Comparison of ENCODE assay signal across 11 mouse cellular contexts in the genomic region with DNA sequence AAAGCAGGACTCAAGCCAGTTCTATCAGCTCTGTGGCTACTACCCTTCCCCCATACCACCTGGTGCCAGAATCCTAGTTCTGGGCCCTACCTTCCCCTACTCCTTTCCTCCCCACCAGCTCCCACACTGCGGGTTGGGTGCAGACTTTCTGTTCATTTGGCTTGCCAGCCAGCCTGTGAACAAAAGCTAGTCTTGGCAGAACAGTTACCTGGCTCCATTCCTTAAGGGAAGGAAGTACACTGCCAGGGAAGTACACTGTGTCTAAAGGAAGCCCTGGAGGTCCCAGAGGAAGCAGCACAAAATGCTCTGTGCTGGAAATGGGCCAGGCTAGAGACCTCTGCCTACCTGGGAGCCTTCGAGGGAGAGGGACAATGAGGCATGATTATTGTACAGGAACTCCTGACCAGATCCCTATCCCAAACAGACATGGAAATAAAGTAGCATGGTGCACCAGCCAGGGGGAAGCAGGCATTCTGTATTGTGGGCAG. TPM values are rescaled to one million over a fixed set of nuclear protein-coding genes. Genes with fewer than 3 reads are reported as not detected.
DNase-seq lines count a peak whose midpoint lies in the region; ATAC-seq lines count a peak whose summit lies in the region.
"Had no signal": no experiment of that assay in that cellular context is flagged by ENCODE, and none has a peak within 500 bp of the region (broad histone marks: within the 10 kb centered on the region; RNA-seq: fewer than 3 reads in every experiment).

A gene (plus strand): TSS at position 438 of the 488 bp plus-strand sequence.

- H3K9ac ChIP-seq in intestine, embryonic 16.5 days (ENCODE audit: low read depth, low read length), result no peak within 1 kb of the TSS
- H3K9ac ChIP-seq: liver, embryonic 13.5 days had no signal

- H3K4me3 ChIP-seq in intestine, embryonic 16.5 days (ENCODE audit: low read length), result no peak within 1 kb of the TSS
- no peak within 1 kb of the TSS for H3K4me3 ChIP-seq in embryonic facial prominence, embryonic 10.5 days
- H3K4me3 ChIP-seq: liver, embryonic 13.5 days had no signal

- H3K4me2 ChIP-seq in intestine, embryonic 16.5 days (ENCODE audit: low read depth, low read length), result no peak within 1 kb of the TSS
- H3K4me2 ChIP-seq: liver, embryonic 13.5 days had no signal

- H3K36me3 ChIP-seq in intestine, embryonic 16.5 days (ENCODE audit: control insufficient read depth, insufficient read depth, low read length), result no peaks in the 10 kb centered on the region
- no peaks in the 10 kb centered on the region for H3K36me3 ChIP-seq in embryonic facial prominence, embryonic 10.5 days (replicated peaks)
- H3K36me3 ChIP-seq: liver, embryonic 13.5 days had no signal

- H3K4me1 ChIP-seq in intestine, embryonic 16.5 days (ENCODE audit: control insufficient read depth, insufficient read depth, low read length), result no peaks in the 10 kb centered on the region
- no peaks in the 10 kb centered on the region for H3K4me1 ChIP-seq in embryonic facial prominence, embryonic 10.5 days
- H3K4me1 ChIP-seq: liver, embryonic 13.5 days had no signal

- H3K9me3 ChIP-seq in intestine, embryonic 16.5 days (ENCODE audit: control insufficient read depth, low read length), result no peaks in the 10 kb centered on the region
- H3K9me3 ChIP-seq in embryonic facial prominence, embryonic 10.5 days, result no peaks in the 10 kb centered on the region
- H3K9me3 ChIP-seq: liver, embryonic 13.5 days had no signal

- 85% methylated on average over 2 of the region's 2 CpGs for WGBS in intestine, embryonic 16.5 days
- WGBS in embryonic facial prominence, embryonic 10.5 days, result 89% methylated on average over 2 of the region's 2 CpGs

- no peak for ATAC-seq in intestine, embryonic 16.5 days

- DNase-seq in cerebellum, adult 11-12 months, result peak; percentile 34
- no peak for DNase-seq in cerebellum, postnatal 4 days (ENCODE audit: low spot score in 2 of 2)
- peak; percentile 2 to 15 for DNase-seq in left cerebral cortex, adult 18-20 months (ENCODE audit: low spot score in 2 of 2)
- no peak for DNase-seq in left cerebral cortex, adult 8-10 months (ENCODE audit: low spot score in 2 of 2)
- DNase-seq in kidney, adult 8-10 months, result peak; percentile 3 to 20
- peak; percentile 7 for DNase-seq in ovary, postnatal 14 days (ENCODE audit: low spot score)
- no peak for DNase-seq in embryonic facial prominence, embryonic 10.5 days (ENCODE audit: low spot score)
- DNase-seq: liver, embryonic 13.5 days had no signal

- H3K27me3 ChIP-seq in intestine, embryonic 16.5 days (replicated peaks; ENCODE audit: control insufficient read depth, insufficient read depth, low read length), result no peaks in the 10 kb centered on the region
- H3K27me3 ChIP-seq in embryonic facial prominence, embryonic 10.5 days (replicated peaks; ENCODE audit: low read depth, poor library complexity, severe bottlenecking), result no peaks in the 10 kb centered on the region
- H3K27me3 ChIP-seq: liver, embryonic 13.5 days had no signal

- no peak within 1 kb of the TSS for H3K27ac ChIP-seq in intestine, embryonic 16.5 days (ENCODE audit: low read length)
- H3K27ac ChIP-seq in embryonic facial prominence, embryonic 10.5 days (replicated peaks), result no peak within 1 kb of the TSS
- H3K27ac ChIP-seq: liver, embryonic 13.5 days had no signal

RNA-seq across cellular contexts. Expression of the gene that starts here (rescaled TPM):
- total RNA-seq in left cerebral cortex, adult 18-20 months (2021), result not detected
- total RNA-seq in left cerebral cortex, adult 8-10 months (2022), result under 1 TPM in 2 of 4 experiments, not detected in 2; 0.37 to 0.42 TPM
- not detected in 2 replicates for polyA plus RNA-seq in intestine, embryonic 16.5 days (2015; fragmentation: Nextera tagmentation; extraction: Ambion mirVana)
- not detected in 2 replicates for polyA plus RNA-seq in embryonic facial prominence, embryonic 10.5 days (2016; fragmentation: Nextera tagmentation; extraction: Ambion mirVana)
- polyA plus RNA-seq: C2C12; liver, embryonic 13.5 days; neural tube, embryonic 14.5 days had no signal

Comparison
In these comparisons a context has a peak if more than half of its experiments do, and no peak if none do; other contexts are left out.
1. DNase-seq: peak in cerebellum, adult 11-12 months (single experiment), kidney, adult 8-10 months (2 of 2) and ovary, postnatal 14 days (single experiment); none in cerebellum, postnatal 4 days (0 of 2), left cerebral cortex, adult 8-10 months (0 of 2) and embryonic facial prominence, embryonic 10.5 days (single experiment).
2. Peak in DNase-seq in left cerebral cortex, adult 18-20 months; RNA of the gene not detected or under 1 TPM.